Mouse (Mus musculus): ENCODE data around the gene Hmga1b. TPM values are rescaled to one million over a fixed set of nuclear protein-coding genes. Genes with fewer than 3 reads are reported as not detected.
"Not testable (repeated sequence)": the region's sequence is repeated elsewhere in the genome, so short reads cannot be mapped to it uniquely, and the experiment has no call there.

Hmga1b gene
- 10 to 100 TPM; 12.4 to 14.6 TPM for total RNA-seq (2021)
- long read RNA-seq, experiment 1, partial matches to known transcripts, result 0 of 4 reads
- long read RNA-seq, experiment 1, other reads (novel, unspliced or antisense), result 0 of 4 reads
- long read RNA-seq, experiment 2, partial matches to known transcripts, result 0 of 4 reads
- long read RNA-seq, experiment 2, other reads (novel, unspliced or antisense), result 0 of 4 reads

GRCm38 (mm10) chr11:120762672-120763041, at the start of gene Hmga1b:
Gene Hmga1b, plus strand, starts transcription at chr11:120762794.
- DNase-seq; intact Hi-C loops (cut with DNase I; ENCODE audit: low total_unique reads): not testable (repeated sequence)

- peak; percentile 96 for DNase-seq
- intact Hi-C loops (cut with DNase I; ENCODE audit: low total_unique reads), result no loop called here
These were observed 48.7 kb upstream of the Hmga1b start, which contains the start of the genes Cenpx and Lrrc45 for GRCm38 (mm10) chr11:120713580-120714518. Gene Cenpx, minus strand, starts transcription at chr11:120713738. Gene Lrrc45, plus strand, starts transcription at chr11:120713925.

- no peak for DNase-seq
- intact Hi-C loops (cut with DNase I; ENCODE audit: low total_unique reads), result no loop called here
These were observed 48.0 kb upstream of the Hmga1b start for GRCm38 (mm10) chr11:120714546-120714945.

GRCm38 (mm10) chr11:120715131-120715530, 47.5 kb upstream of the Hmga1b start:
- no peak for DNase-seq
- intact Hi-C loops (cut with DNase I; ENCODE audit: low total_unique reads), result no loop called here

- no peak for DNase-seq
- intact Hi-C loops (cut with DNase I; ENCODE audit: low total_unique reads), result loop anchor here (2.0 kb wide), 1 partner anchor 62 kb away; no protein-coding TSS in a partner anchor
These were observed 43.4 kb upstream of the Hmga1b start for GRCm38 (mm10) chr11:120719242-120719641.

- intact Hi-C loops (cut with DNase I; ENCODE audit: low total_unique reads), result loop anchor here (2.0 kb wide), 2 partner anchors 55 to 61 kb away; no protein-coding TSS in a partner anchor
- DNase-seq, result no peak
These were observed 42.7 kb upstream of the Hmga1b start for GRCm38 (mm10) chr11:120719841-120720376.

GRCm38 (mm10) chr11:120720450-120720849, 42.1 kb upstream of the Hmga1b start:
- peak; percentile 89 for DNase-seq
- intact Hi-C loops (cut with DNase I; ENCODE audit: low total_unique reads), result loop anchor here (2.0 kb wide), 1 partner anchor 54 kb away; no protein-coding TSS in a partner anchor

GRCm38 (mm10) chr11:120721124-120722066, 41.2 kb upstream of the Hmga1b start, which contains the start of gene Rac3:
Gene Rac3, plus strand, starts transcription at chr11:120721470.
- intact Hi-C loops (cut with DNase I; ENCODE audit: low total_unique reads), result loop anchor here (2.0 kb wide), 1 partner anchor 53 kb away; no protein-coding TSS in a partner anchor
- peak; percentile 67 for DNase-seq

- intact Hi-C loops (cut with DNase I; ENCODE audit: low total_unique reads), result no loop called here
- no peak for DNase-seq
These were observed 40.4 kb upstream of the Hmga1b start for GRCm38 (mm10) chr11:120722067-120722630.

GRCm38 (mm10) chr11:120722761-120723382, 39.7 kb upstream of the Hmga1b start:
- DNase-seq, result no peak
- intact Hi-C loops (cut with DNase I; ENCODE audit: low total_unique reads), result no loop called here

GRCm38 (mm10) chr11:120723509-120723908, 39.1 kb upstream of the Hmga1b start:
- intact Hi-C loops (cut with DNase I; ENCODE audit: low total_unique reads), result no loop called here
- DNase-seq, result no peak

GRCm38 (mm10) chr11:120726243-120727168, 36.1 kb upstream of the Hmga1b start:
- no peak for DNase-seq
- intact Hi-C loops (cut with DNase I; ENCODE audit: low total_unique reads), result no loop called here

- intact Hi-C loops (cut with DNase I; ENCODE audit: low total_unique reads), result no loop called here
These were observed 35.4 kb upstream of the Hmga1b start, which contains the start of gene Dcxr for GRCm38 (mm10) chr11:120727169-120727527. Gene Dcxr, minus strand, starts transcription at chr11:120727281.

GRCm38 (mm10) chr11:120727564-120727963, 35.0 kb upstream of the Hmga1b start:
- no peak for DNase-seq
- intact Hi-C loops (cut with DNase I; ENCODE audit: low total_unique reads), result no loop called here

More at GRCm38 (mm10) chr11:120727169-120727527, 35.4 kb upstream of the Hmga1b start, which contains the start of gene Dcxr:
- DNase-seq, result peak; percentile 89

GRCm38 (mm10) chr11:120728530-120729240, 33.9 kb upstream of the Hmga1b start:
- intact Hi-C loops (cut with DNase I; ENCODE audit: low total_unique reads), result no loop called here

GRCm38 (mm10) chr11:120729432-120730050, 33.1 kb upstream of the Hmga1b start:
- DNase-seq; intact Hi-C loops (cut with DNase I; ENCODE audit: low total_unique reads): not testable (repeated sequence)

More at GRCm38 (mm10) chr11:120728530-120729240, 33.9 kb upstream of the Hmga1b start:
- no peak for DNase-seq

Measured in gastrocnemius, postnatal 14 days (tissue).